In genomic region chr9:22826571-22826990, GRCm38 (mm10) we compare ENCODE assay signal across 31 mouse cellular contexts.
A peak's percentile ranks its signal among the peaks of the same experiment; 100 is the strongest.
DNase-seq lines count a peak whose midpoint lies in the region; ATAC-seq and TF ChIP-seq lines count a peak whose summit lies in the region.
"Had no signal": no experiment of that assay in that cellular context is flagged by ENCODE, and none has a peak within 500 bp of the region (broad histone marks: within the 10 kb centered on the region; RNA-seq: fewer than 3 reads in every experiment).

No protein-coding gene starts in this region.

- no peaks in the 10 kb centered on the region for H3K36me3 ChIP-seq in midbrain, embryonic 13.5 days
- H3K36me3 ChIP-seq in midbrain, embryonic 11.5 days (ENCODE audit: control insufficient read depth, insufficient read depth, low read length), result no peaks in the 10 kb centered on the region
- H3K36me3 ChIP-seq in forebrain, embryonic 14.5 days (ENCODE audit: control insufficient read depth, insufficient read depth, low read length), result no peaks in the 10 kb centered on the region
- H3K36me3 ChIP-seq: embryonic facial prominence, embryonic 12.5 days; heart, embryonic 10.5 days; heart, embryonic 15.5 days; hindbrain, embryonic 13.5 days; kidney, embryonic 15.5 days; limb, embryonic 13.5 days; liver, embryonic 13.5 days; neural tube, embryonic 12.5 days had no signal

- H3K4me3 ChIP-seq in midbrain, embryonic 13.5 days (replicated peaks), result no peak overlapping the region
- H3K4me3 ChIP-seq in midbrain, embryonic 11.5 days (ENCODE audit: low read depth, low read length), result no peak overlapping the region
- H3K4me3 ChIP-seq in forebrain, embryonic 14.5 days (ENCODE audit: low read depth, low read length), result no peak overlapping the region
- H3K4me3 ChIP-seq: embryonic facial prominence, embryonic 12.5 days; heart, embryonic 10.5 days; heart, embryonic 15.5 days; hindbrain, embryonic 13.5 days; kidney, embryonic 15.5 days; layer of hippocampus, adult 2 months; left cerebral cortex, adult 2 months; limb, embryonic 13.5 days; liver, embryonic 13.5 days; myocyte; neural tube, embryonic 12.5 days had no signal

- no peaks in the 10 kb centered on the region for H3K27me3 ChIP-seq in midbrain, embryonic 13.5 days
- H3K27me3 ChIP-seq in midbrain, embryonic 11.5 days (ENCODE audit: control insufficient read depth, insufficient read depth, low read length), result no peaks in the 10 kb centered on the region; the same call in 1 of the 2 replicates
- 0 out of 2 replicates have a peak, but pooled peaks cover 3% of the 10 kb centered on the region for H3K27me3 ChIP-seq in forebrain, embryonic 14.5 days (replicated peaks; ENCODE audit: control insufficient read depth, insufficient read depth, low read length)
- H3K27me3 ChIP-seq: embryonic facial prominence, embryonic 12.5 days; heart, embryonic 15.5 days; kidney, embryonic 15.5 days; liver, embryonic 13.5 days; neural tube, embryonic 12.5 days had no signal

- WGBS in midbrain, embryonic 13.5 days, result 52% methylated on average over 3 of the region's 3 CpGs
- 70% methylated on average over 3 of the region's 3 CpGs for WGBS in midbrain, embryonic 11.5 days
- WGBS in forebrain, embryonic 14.5 days, result 7% methylated on average over 3 of the region's 3 CpGs

- no peak overlapping the region for H3K27ac ChIP-seq in midbrain, embryonic 13.5 days
- no peak overlapping the region for H3K27ac ChIP-seq in midbrain, embryonic 11.5 days (ENCODE audit: low read depth, low read length)
- no peak overlapping the region for H3K27ac ChIP-seq in forebrain, embryonic 14.5 days (ENCODE audit: low read depth, low read length)
- H3K27ac ChIP-seq: embryonic facial prominence, embryonic 12.5 days; heart, embryonic 10.5 days; heart, embryonic 15.5 days; hindbrain, embryonic 13.5 days; kidney, embryonic 15.5 days; layer of hippocampus, adult 2 months; left cerebral cortex, adult 2 months; limb, embryonic 13.5 days; liver, embryonic 13.5 days; neural tube, embryonic 12.5 days had no signal

- H3K9me3 ChIP-seq in midbrain, embryonic 13.5 days, result no peaks in the 10 kb centered on the region
- H3K9me3 ChIP-seq in midbrain, embryonic 11.5 days (ENCODE audit: control insufficient read depth, low read length), result no peaks in the 10 kb centered on the region
- no peaks in the 10 kb centered on the region for H3K9me3 ChIP-seq in forebrain, embryonic 14.5 days (replicated peaks; ENCODE audit: control insufficient read depth, low read length)
- H3K9me3 ChIP-seq: embryonic facial prominence, embryonic 12.5 days; heart, embryonic 10.5 days; heart, embryonic 15.5 days; hindbrain, embryonic 13.5 days; kidney, embryonic 15.5 days; limb, embryonic 13.5 days; liver, embryonic 13.5 days; neural tube, embryonic 12.5 days had no signal

- no peak for TF ChIP-seq POLR2A in brain, embryonic 14.5 days (IDR thresholded peaks at IDR 0.05; ENCODE audit: borderline replicate concordance, extremely low read depth, insufficient read depth, insufficient read length, poor library complexity, severe bottlenecking)

- H3K9ac ChIP-seq in midbrain, embryonic 13.5 days (replicated peaks), result no peak overlapping the region
- no peak overlapping the region for H3K9ac ChIP-seq in midbrain, embryonic 11.5 days (ENCODE audit: low read length)
- H3K9ac ChIP-seq in forebrain, embryonic 14.5 days (ENCODE audit: low read length), result no peak overlapping the region
- H3K9ac ChIP-seq: embryonic facial prominence, embryonic 12.5 days; heart, embryonic 15.5 days; hindbrain, embryonic 13.5 days; kidney, embryonic 15.5 days; limb, embryonic 13.5 days; liver, embryonic 13.5 days; neural tube, embryonic 12.5 days had no signal

- peaks cover 21% of the 10 kb centered on the region for H3K4me1 ChIP-seq in midbrain, embryonic 13.5 days (replicated peaks)
- no peaks in the 10 kb centered on the region for H3K4me1 ChIP-seq in midbrain, embryonic 11.5 days (ENCODE audit: control insufficient read depth, insufficient read depth, low read length)
- H3K4me1 ChIP-seq in forebrain, embryonic 14.5 days (ENCODE audit: control insufficient read depth, insufficient read depth, low read length), result peaks cover 15% of the 10 kb centered on the region
- H3K4me1 ChIP-seq: embryonic facial prominence, embryonic 12.5 days; liver, embryonic 13.5 days had no signal

- H3K4me2 ChIP-seq in midbrain, embryonic 13.5 days (replicated peaks), result no peak overlapping the region
- H3K4me2 ChIP-seq in midbrain, embryonic 11.5 days, result no peak overlapping the region
- H3K4me2 ChIP-seq in forebrain, embryonic 14.5 days (ENCODE audit: low read length), result no peak overlapping the region
- H3K4me2 ChIP-seq: embryonic facial prominence, embryonic 12.5 days; heart, embryonic 15.5 days; hindbrain, embryonic 13.5 days; kidney, embryonic 15.5 days; limb, embryonic 13.5 days; liver, embryonic 13.5 days; neural tube, embryonic 12.5 days had no signal

- no peak for TF ChIP-seq CTCF in brain, embryonic 14.5 days (IDR thresholded peaks at IDR 0.05; ENCODE audit: borderline replicate concordance, extremely low read depth, insufficient read depth, insufficient read length)

- 0 out of 2 replicates have a peak, but pooled peaks have one; percentile 11 for ATAC-seq in midbrain, embryonic 13.5 days
- no peak for ATAC-seq in midbrain, embryonic 11.5 days (ENCODE audit: low FRiP score)
- peak; percentile 87 for ATAC-seq in forebrain, embryonic 14.5 days
- no peak for ATAC-seq in megakaryocyte progenitor cell, adult 5-6 weeks (replicated peaks; ENCODE audit: poor library complexity)
- ATAC-seq: CD4-positive, CD25-positive, alpha-beta regulatory T cell, adult 4 months; lung, postnatal 0 days; midbrain, embryonic 16.5 days had no signal

- no peak for DNase-seq in midbrain, embryonic 11.5 days (ENCODE audit: low spot score, missing footprints)
- peak; percentile 94 for DNase-seq in brain, embryonic 14.5 days (ENCODE audit: low read depth)
- DNase-seq in forebrain, embryonic 14.5 days (ENCODE audit: low spot score), result peak; percentile 92
- DNase-seq in gastrocnemius, postnatal 10 days, result no peak
- DNase-seq in frontal cortex, postnatal 14 days (ENCODE audit: low spot score in 2 of 2), result no peak
- DNase-seq: adrenal gland, adult 2 months; adrenal gland, postnatal 36 days; gastrocnemius, postnatal 14 days; heart, postnatal 36 days; kidney, adult 18-20 months; kidney, postnatal 25 days; liver, embryonic 13.5 days; lung, adult 18-20 months; lung, postnatal 4 days; thymus, adult 2 months; thymus, postnatal 36 days had no signal

Comparison
In these comparisons a context has a peak if more than half of its experiments do, and no peak if none do; other contexts are left out.
1. ATAC-seq: peak in midbrain, embryonic 13.5 days (single experiment) and forebrain, embryonic 14.5 days (single experiment); none in midbrain, embryonic 11.5 days (single experiment) and megakaryocyte progenitor cell, adult 5-6 weeks (single experiment).
2. DNase-seq: peak in brain, embryonic 14.5 days (single experiment) and forebrain, embryonic 14.5 days (single experiment); none in midbrain, embryonic 11.5 days (single experiment), gastrocnemius, postnatal 10 days (single experiment) and frontal cortex, postnatal 14 days (0 of 2).